Mouse (Mus musculus): Measurements from ENCODE around the gene Nlgn2. TPM values are rescaled to one million over a fixed set of nuclear protein-coding genes. Genes with fewer than 3 reads are reported as not detected.
A peak's percentile ranks its signal among the peaks of the same experiment; 100 is the strongest.

The Nlgn2 gene
- total and polyA plus RNA-seq, 3 experiments: 20.3 to 43.3 (median 29.8) TPM

DNA sequence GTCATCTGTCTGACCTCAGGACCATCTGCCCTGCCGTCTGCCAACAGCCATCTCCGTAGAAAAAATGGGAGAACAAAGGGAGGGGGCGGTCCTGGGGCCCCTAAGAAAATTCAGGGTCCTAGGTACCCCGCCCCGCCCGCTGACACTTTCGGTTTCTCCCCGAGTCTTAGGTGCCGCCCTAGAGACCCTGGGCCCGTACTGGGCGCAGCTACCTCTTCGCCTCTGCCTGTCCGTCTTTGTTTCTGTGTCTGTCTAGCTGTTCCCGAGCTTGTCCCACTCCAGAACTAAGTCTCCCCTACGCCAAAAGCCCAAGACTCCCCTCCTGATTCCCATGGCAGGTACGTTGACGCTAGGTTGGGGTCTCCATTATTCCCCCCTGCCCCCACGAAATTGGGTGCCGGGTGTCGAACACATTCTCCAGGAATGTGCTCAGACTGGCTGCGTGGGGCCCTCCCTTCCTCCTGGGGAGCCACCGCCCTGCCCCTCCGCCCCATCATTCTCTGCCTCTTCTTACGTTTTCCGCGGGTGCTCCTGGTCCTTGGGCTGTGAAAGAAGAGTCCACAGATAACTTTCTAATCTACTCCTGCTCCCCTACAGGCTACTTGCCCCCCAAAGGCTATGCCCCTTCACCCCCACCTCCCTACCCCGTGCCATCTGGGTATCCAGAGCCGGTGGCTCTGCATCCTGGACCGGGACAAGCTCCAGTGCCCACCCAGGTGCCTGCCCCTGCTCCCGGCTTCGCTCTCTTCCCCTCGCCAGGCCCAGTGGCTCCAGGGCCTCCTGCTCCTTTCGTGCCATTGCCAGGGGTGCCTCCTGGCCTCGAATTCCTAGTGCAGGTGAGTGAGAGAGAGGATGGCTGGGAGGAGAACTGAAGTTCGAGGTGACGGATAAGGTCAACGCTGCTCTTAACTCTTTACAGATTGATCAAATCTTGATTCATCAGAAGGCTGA lies 9.4 kb upstream of the Nlgn2 start:
- no peak for TF ChIP-seq NELFE (IDR thresholded peaks at IDR 0.05; ENCODE audit: low read depth, low read length)
- 0 out of 2 replicates have a peak, but pooled peaks have one; percentile 24 for TF ChIP-seq NRF1 (IDR thresholded peaks at IDR 0.05; ENCODE audit: insufficient read depth, low read depth, low read length, poor library complexity, severe bottlenecking)
- Histone ChIP-seq H3K27ac (ENCODE audit: control insufficient read depth, low read depth, low read length) (peak overlapping the region; percentile 53), H3K4me3 (ENCODE audit: control insufficient read depth in 1 of 2, insufficient read depth in 1 of 2, low read depth in 2 of 2, low read length in 2 of 2) (peak overlapping the region; percentile 60 to 86), H3K4me1 (ENCODE audit: control insufficient read depth in 1 of 2, insufficient read depth in 2 of 2, low read length in 2 of 2) (peaks cover 4 to 14% of the 10 kb centered on the region in 2 experiments; a peak in 2 of 4 replicates), H3K9me3 (replicated peaks; ENCODE audit: insufficient read depth, low read length) (no peaks in the 10 kb centered on the region), H3K27me3 (ENCODE audit: control insufficient read depth in 1 of 2, insufficient read depth in 2 of 2, low read length in 2 of 2) (no peaks in the 10 kb centered on the region), H3K9ac (ENCODE audit: control insufficient read depth, low read depth, low read length, poor library complexity, severe bottlenecking) (peak overlapping the region; percentile 79), H3K79me2 (ENCODE audit: control insufficient read depth, insufficient read depth, low read length, poor library complexity) (peaks cover 3% of the 10 kb centered on the region; the same call in 1 of the 2 replicates), H3K36me3 (ENCODE audit: control insufficient read depth in 1 of 2, insufficient read depth in 2 of 2, low read length in 2 of 2) (peaks cover 0 to 2% of the 10 kb centered on the region in 2 experiments; a peak in 1 of 4 replicates)
- DNase-seq (ENCODE audit: low read depth, low spot score): peak; percentile 83

GRCm38 (mm10) chr11:69846198-69846680 lies 8.7 kb upstream of the Nlgn2 start, which contains the start of gene Plscr3:
Gene Plscr3 (plus strand): TSS chr11:69846376.
- H3K4me1 ChIP-seq (ENCODE audit: control insufficient read depth in 1 of 2, insufficient read depth in 2 of 2, low read length in 2 of 2): peaks cover 4 to 14% of the 10 kb centered on the region in 2 experiments; a peak in 2 of 4 replicates
- TF ChIP-seq POLR2AphosphoS2 (IDR thresholded peaks at IDR 0.05; ENCODE audit: low read length) (peak; percentile 84; the same call in 1 of the 2 replicates), EP300 (IDR thresholded peaks at IDR 0.05; ENCODE audit: low read depth in 1 of 2, low read length in 2 of 2) (0 out of 4 replicates have a peak, but pooled peaks of 1 of the 2 experiments have one; percentile 23), POLR2AphosphoS5 (IDR thresholded peaks at IDR 0.05; ENCODE audit: borderline replicate concordance, low read depth, low read length) (0 out of 2 replicates have a peak, but pooled peaks have one; percentile 40), MAX (IDR thresholded peaks at IDR 0.05; ENCODE audit: low read length) (peak; percentile 90), TBP (IDR thresholded peaks at IDR 0.05; ENCODE audit: low read depth, low read length) (peak; percentile 74), GABPA (IDR thresholded peaks at IDR 0.05; ENCODE audit: low read depth, low read length) (no peak), USF2 (IDR thresholded peaks at IDR 0.05; ENCODE audit: borderline replicate concordance in 1 of 2, insufficient read depth in 1 of 2, low read depth in 1 of 2, low read length in 2 of 2) (no peak), MXI1 (IDR thresholded peaks at IDR 0.05; ENCODE audit: low read depth, low read length) (peak; percentile 93), ETS1 (IDR thresholded peaks at IDR 0.05; ENCODE audit: low read depth, low read length) (no peak), MYC (IDR thresholded peaks at IDR 0.05; ENCODE audit: low read depth, low read length) (peak; percentile 87), HCFC1 (IDR thresholded peaks at IDR 0.05; ENCODE audit: low read depth, low read length) (peak; percentile 73), SMC3 (IDR thresholded peaks at IDR 0.05; ENCODE audit: low read depth, low read length) (peak; percentile 8; the same call in 1 of the 2 replicates), MAFK (IDR thresholded peaks at IDR 0.05; ENCODE audit: borderline replicate concordance, low read depth, low read length) (peak; percentile 41; the same call in 1 of the 2 replicates), MAZ (IDR thresholded peaks at IDR 0.05; ENCODE audit: low read depth, low read length) (peak; percentile 40; the same call in 1 of the 2 replicates), SIN3A (IDR thresholded peaks at IDR 0.05; ENCODE audit: low read length) (peak; percentile 72), POLR2A (IDR thresholded peaks at IDR 0.05; ENCODE audit: control insufficient read depth in 1 of 2, insufficient read depth in 1 of 2, low read depth in 1 of 2, low read length in 2 of 2, poor library complexity in 1 of 2) (peak; percentile 85 to 97), CTCF (IDR thresholded peaks at IDR 0.05 in 2 of 3, conservative IDR thresholded peaks at IDR 0.05 in 1 of 3; ENCODE audit: control insufficient read depth in 1 of 3, insufficient read depth in 1 of 3, low read depth in 2 of 3, low read length in 3 of 3, poor library complexity in 1 of 3, severe bottlenecking in 1 of 3) (no peak), E2F4 (IDR thresholded peaks at IDR 0.05; ENCODE audit: borderline replicate concordance, low read depth, low read length) (no peak), ELF1 (IDR thresholded peaks at IDR 0.05; ENCODE audit: low read depth, low read length) (no peak), ZMIZ1 (IDR thresholded peaks at IDR 0.05; ENCODE audit: low read depth, low read length) (peak; percentile 28; the same call in 1 of the 2 replicates), NELFE (IDR thresholded peaks at IDR 0.05; ENCODE audit: low read depth, low read length) (peak; percentile 83), TCF12 (IDR thresholded peaks at IDR 0.05; ENCODE audit: low read depth, low read length) (peak; percentile 44; the same call in 1 of the 2 replicates), NRF1 (IDR thresholded peaks at IDR 0.05; ENCODE audit: insufficient read depth, low read depth, low read length, poor library complexity, severe bottlenecking) (peak; percentile 74), UBTF (IDR thresholded peaks at IDR 0.05; ENCODE audit: borderline replicate concordance, insufficient read depth, low read depth, low read length) (no peak)

More at GRCm38 (mm10) chr11:69846198-69846680, 8.7 kb upstream of the Nlgn2 start, which contains the start of gene Plscr3:
- H3K27ac ChIP-seq (ENCODE audit: control insufficient read depth, low read depth, low read length): peak within 1 kb of the TSS; percentile 78
- DNase-seq (ENCODE audit: low read depth, low spot score): peak; percentile 96
- H3K9ac ChIP-seq (ENCODE audit: control insufficient read depth, low read depth, low read length, poor library complexity, severe bottlenecking): peak within 1 kb of the TSS; percentile 79
- H3K79me2 ChIP-seq (ENCODE audit: control insufficient read depth, insufficient read depth, low read length, poor library complexity): peaks cover 3% of the 10 kb centered on the region; the same call in 1 of the 2 replicates
- H3K4me3 ChIP-seq (ENCODE audit: control insufficient read depth in 1 of 2, insufficient read depth in 1 of 2, low read depth in 2 of 2, low read length in 2 of 2): peak within 1 kb of the TSS; percentile 60 to 86
- peaks cover 0 to 2% of the 10 kb centered on the region in 2 experiments; a peak in 1 of 4 replicates for H3K36me3 ChIP-seq (ENCODE audit: control insufficient read depth in 1 of 2, insufficient read depth in 2 of 2, low read length in 2 of 2)
- no peaks in the 10 kb centered on the region for H3K9me3 ChIP-seq (replicated peaks; ENCODE audit: insufficient read depth, low read length)
- H3K27me3 ChIP-seq (ENCODE audit: control insufficient read depth in 1 of 2, insufficient read depth in 2 of 2, low read length in 2 of 2): no peaks in the 10 kb centered on the region
